Mouse (Mus musculus): Measurements from ENCODE around the gene Kcnk2. TPM values are rescaled to one million over a fixed set of nuclear protein-coding genes. Genes with fewer than 3 reads are reported as not detected.

The Kcnk2 gene
- polyA plus RNA-seq, 1 experiment from 2014 or later: 3.0 TPM

GRCm38 (mm10) chr1:189386848-189387247, 15.2 kb downstream of the Kcnk2 start:
- no peak for ATAC-seq (ENCODE audit: insufficient read depth, low FRiP score, low read depth)
- Histone ChIP-seq H3K4me1 (no peaks in the 10 kb centered on the region), H3K9ac (no peak overlapping the region), H3K27me3 (replicated peaks) (no peaks in the 10 kb centered on the region), H3K36me3 (no peaks in the 10 kb centered on the region), H3K9me3 (no peaks in the 10 kb centered on the region), H3K27ac (no peak overlapping the region), H3K4me2 (no peak overlapping the region), H3K4me3 (replicated peaks) (no peak overlapping the region)
- WGBS: 66% methylated on average over 10 of the region's 10 CpGs

GRCm38 (mm10) chr1:189386141-189386540, 15.9 kb downstream of the Kcnk2 start:
- H3K9ac ChIP-seq: no peak overlapping the region
- no peak for ATAC-seq (ENCODE audit: insufficient read depth, low FRiP score, low read depth)
- no peak overlapping the region for H3K4me3 ChIP-seq (replicated peaks)
- H3K4me1 ChIP-seq: no peaks in the 10 kb centered on the region
- no peaks in the 10 kb centered on the region for H3K9me3 ChIP-seq
- no peak overlapping the region for H3K4me2 ChIP-seq
- WGBS: 68% methylated on average over 2 of the region's 2 CpGs
- no peaks in the 10 kb centered on the region for H3K36me3 ChIP-seq
- no peaks in the 10 kb centered on the region for H3K27me3 ChIP-seq (replicated peaks)
- H3K27ac ChIP-seq: no peak overlapping the region

GRCm38 (mm10) chr1:189367722-189368121, 34.4 kb downstream of the Kcnk2 start:
- H3K4me2 ChIP-seq: no peak overlapping the region
- no peak for ATAC-seq (ENCODE audit: insufficient read depth, low FRiP score, low read depth)
- H3K4me3 ChIP-seq (replicated peaks): no peak overlapping the region
- WGBS: 86% methylated on average over 4 of the region's 4 CpGs
- H3K9me3 ChIP-seq: no peaks in the 10 kb centered on the region
- no peaks in the 10 kb centered on the region for H3K36me3 ChIP-seq
- H3K27me3 ChIP-seq (replicated peaks): no peaks in the 10 kb centered on the region
- H3K27ac ChIP-seq: no peak overlapping the region
- no peaks in the 10 kb centered on the region for H3K4me1 ChIP-seq
- H3K9ac ChIP-seq: no peak overlapping the region

DNA sequence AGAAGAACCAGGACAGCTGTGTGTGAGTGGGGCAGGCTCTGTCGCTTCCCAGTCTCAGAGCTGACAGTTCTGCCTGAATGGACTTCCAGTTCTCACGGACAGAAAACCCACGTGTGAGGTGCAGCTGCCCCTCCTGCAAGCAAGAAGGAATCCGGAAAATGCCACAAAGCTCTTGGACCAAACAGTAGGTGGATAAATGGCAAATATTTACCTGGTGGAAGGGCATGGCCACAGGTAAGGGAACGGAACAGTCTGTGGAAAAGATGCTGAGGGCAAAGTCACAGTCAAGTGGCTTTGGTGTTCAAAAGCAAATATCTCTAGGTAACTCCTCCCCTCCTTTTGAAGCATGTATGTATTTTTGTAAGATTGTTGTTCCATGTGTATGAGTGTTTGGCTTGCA, 37.9 kb downstream of the Kcnk2 start:
- 50% methylated on average over 5 of the region's 5 CpGs for WGBS
- Histone ChIP-seq H3K9me3 (no peaks in the 10 kb centered on the region), H3K27ac (no peak overlapping the region), H3K9ac (no peak overlapping the region), H3K4me3 (replicated peaks) (no peak overlapping the region), H3K27me3 (replicated peaks) (no peaks in the 10 kb centered on the region), H3K4me1 (no peaks in the 10 kb centered on the region), H3K4me2 (no peak overlapping the region), H3K36me3 (no peaks in the 10 kb centered on the region)
- no peak for ATAC-seq (ENCODE audit: insufficient read depth, low FRiP score, low read depth)

DNA sequence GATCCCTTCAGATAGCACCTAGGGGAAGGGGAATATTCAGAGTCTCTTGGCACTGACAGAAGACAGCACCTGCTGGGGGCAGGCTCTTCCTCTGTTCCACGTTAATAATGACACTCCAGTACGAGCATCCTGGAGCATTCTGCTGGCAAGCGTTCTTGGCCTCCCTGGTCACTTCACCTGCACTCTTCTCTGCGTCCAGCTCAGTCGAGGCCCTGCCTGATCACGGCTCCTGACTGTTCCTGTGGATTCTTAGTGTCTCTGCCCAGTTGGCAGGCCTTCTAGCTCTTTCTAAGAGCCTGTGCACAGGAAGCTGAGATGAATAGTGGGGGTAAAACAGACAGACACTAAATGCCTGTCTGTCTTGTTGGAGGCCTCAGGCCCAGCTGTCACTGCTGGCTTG, 39.5 kb downstream of the Kcnk2 start:
- Histone ChIP-seq H3K4me3 (replicated peaks) (no peak overlapping the region), H3K4me2 (no peak overlapping the region), H3K27me3 (replicated peaks) (no peaks in the 10 kb centered on the region), H3K36me3 (no peaks in the 10 kb centered on the region), H3K4me1 (no peaks in the 10 kb centered on the region), H3K9ac (no peak overlapping the region), H3K27ac (no peak overlapping the region), H3K9me3 (no peaks in the 10 kb centered on the region)
- ATAC-seq (ENCODE audit: insufficient read depth, low FRiP score, low read depth): no peak
- 65% methylated on average over 6 of the region's 6 CpGs for whole genome bisulfite sequencing

- no peaks in the 10 kb centered on the region for H3K9me3 ChIP-seq
- WGBS: 75% methylated on average over 4 of the region's 4 CpGs
- no peak overlapping the region for H3K4me3 ChIP-seq (replicated peaks)
- H3K27me3 ChIP-seq (replicated peaks): no peaks in the 10 kb centered on the region
- no peaks in the 10 kb centered on the region for H3K4me1 ChIP-seq
- H3K4me2 ChIP-seq: no peak overlapping the region
- H3K36me3 ChIP-seq: no peaks in the 10 kb centered on the region
- H3K27ac ChIP-seq: no peak overlapping the region
- no peak for ATAC-seq (ENCODE audit: insufficient read depth, low FRiP score, low read depth)
- no peak overlapping the region for H3K9ac ChIP-seq
Observed at GRCm38 (mm10) chr1:189359699-189360098, 42.4 kb downstream of the Kcnk2 start.

DNA sequence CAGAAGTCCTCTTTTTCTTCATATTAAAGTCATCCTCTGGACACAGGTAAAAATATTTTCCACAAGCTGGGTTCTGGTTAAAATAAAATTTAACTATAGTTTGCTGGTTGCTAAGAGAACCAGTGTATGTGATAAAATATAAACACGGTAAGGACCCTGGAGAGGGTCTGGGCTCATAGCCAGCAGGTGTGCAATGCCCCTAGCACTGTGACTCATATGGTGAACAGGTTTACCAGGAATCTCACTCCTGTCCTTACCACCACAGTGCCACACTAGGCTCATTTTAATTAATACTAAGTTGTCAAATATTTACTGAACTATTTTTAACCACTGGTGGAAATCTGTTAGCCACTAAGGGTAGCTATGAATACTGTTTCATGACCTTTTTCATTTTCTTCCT, 48.2 kb downstream of the Kcnk2 start:
- no peak overlapping the region for H3K4me2 ChIP-seq
- H3K27me3 ChIP-seq (replicated peaks): no peaks in the 10 kb centered on the region
- no peak overlapping the region for H3K9ac ChIP-seq
- 62% methylated on average over 1 of the region's 1 CpGs for WGBS
- no peak for ATAC-seq (ENCODE audit: insufficient read depth, low FRiP score, low read depth)
- H3K4me3 ChIP-seq (replicated peaks): no peak overlapping the region
- no peak overlapping the region for H3K27ac ChIP-seq
- no peaks in the 10 kb centered on the region for H3K4me1 ChIP-seq
- no peaks in the 10 kb centered on the region for H3K36me3 ChIP-seq
- H3K9me3 ChIP-seq: no peaks in the 10 kb centered on the region

- Histone ChIP-seq H3K9ac (no peak overlapping the region), H3K27ac (no peak overlapping the region), H3K4me3 (replicated peaks) (no peak overlapping the region), H3K4me2 (no peak overlapping the region), H3K27me3 (replicated peaks) (no peaks in the 10 kb centered on the region), H3K4me1 (no peaks in the 10 kb centered on the region), H3K9me3 (no peaks in the 10 kb centered on the region), H3K36me3 (no peaks in the 10 kb centered on the region)
- 60% methylated on average over 6 of the region's 6 CpGs for WGBS
- no peak for ATAC-seq (ENCODE audit: insufficient read depth, low FRiP score, low read depth)
Observed at GRCm38 (mm10) chr1:189351804-189352203, 50.3 kb downstream of the Kcnk2 start.

GRCm38 (mm10) chr1:189349205-189349604, 52.9 kb downstream of the Kcnk2 start:
- Histone ChIP-seq H3K4me3 (replicated peaks) (no peak overlapping the region), H3K27ac (no peak overlapping the region), H3K36me3 (no peaks in the 10 kb centered on the region), H3K9me3 (no peaks in the 10 kb centered on the region), H3K27me3 (replicated peaks) (0 out of 2 replicates have a peak, but pooled peaks cover 4% of the 10 kb centered on the region), H3K4me2 (no peak overlapping the region), H3K9ac (no peak overlapping the region), H3K4me1 (no peaks in the 10 kb centered on the region)
- WGBS: 84% methylated on average over 5 of the region's 5 CpGs
- ATAC-seq (ENCODE audit: insufficient read depth, low FRiP score, low read depth): no peak

- H3K36me3 ChIP-seq: no peaks in the 10 kb centered on the region
- WGBS: 73% methylated on average over 5 of the region's 5 CpGs
- H3K4me3 ChIP-seq (replicated peaks): no peak overlapping the region
- peaks cover 15% of the 10 kb centered on the region; the same call in 1 of the 2 replicates for H3K27me3 ChIP-seq (replicated peaks)
- H3K9me3 ChIP-seq: no peaks in the 10 kb centered on the region
- ATAC-seq (ENCODE audit: insufficient read depth, low FRiP score, low read depth): no peak
- H3K4me1 ChIP-seq: peaks cover 6% of the 10 kb centered on the region
- no peak overlapping the region for H3K27ac ChIP-seq
- H3K9ac ChIP-seq: no peak overlapping the region
- no peak overlapping the region for H3K4me2 ChIP-seq
Observed at GRCm38 (mm10) chr1:189345166-189345565, 56.9 kb downstream of the Kcnk2 start.

DNA sequence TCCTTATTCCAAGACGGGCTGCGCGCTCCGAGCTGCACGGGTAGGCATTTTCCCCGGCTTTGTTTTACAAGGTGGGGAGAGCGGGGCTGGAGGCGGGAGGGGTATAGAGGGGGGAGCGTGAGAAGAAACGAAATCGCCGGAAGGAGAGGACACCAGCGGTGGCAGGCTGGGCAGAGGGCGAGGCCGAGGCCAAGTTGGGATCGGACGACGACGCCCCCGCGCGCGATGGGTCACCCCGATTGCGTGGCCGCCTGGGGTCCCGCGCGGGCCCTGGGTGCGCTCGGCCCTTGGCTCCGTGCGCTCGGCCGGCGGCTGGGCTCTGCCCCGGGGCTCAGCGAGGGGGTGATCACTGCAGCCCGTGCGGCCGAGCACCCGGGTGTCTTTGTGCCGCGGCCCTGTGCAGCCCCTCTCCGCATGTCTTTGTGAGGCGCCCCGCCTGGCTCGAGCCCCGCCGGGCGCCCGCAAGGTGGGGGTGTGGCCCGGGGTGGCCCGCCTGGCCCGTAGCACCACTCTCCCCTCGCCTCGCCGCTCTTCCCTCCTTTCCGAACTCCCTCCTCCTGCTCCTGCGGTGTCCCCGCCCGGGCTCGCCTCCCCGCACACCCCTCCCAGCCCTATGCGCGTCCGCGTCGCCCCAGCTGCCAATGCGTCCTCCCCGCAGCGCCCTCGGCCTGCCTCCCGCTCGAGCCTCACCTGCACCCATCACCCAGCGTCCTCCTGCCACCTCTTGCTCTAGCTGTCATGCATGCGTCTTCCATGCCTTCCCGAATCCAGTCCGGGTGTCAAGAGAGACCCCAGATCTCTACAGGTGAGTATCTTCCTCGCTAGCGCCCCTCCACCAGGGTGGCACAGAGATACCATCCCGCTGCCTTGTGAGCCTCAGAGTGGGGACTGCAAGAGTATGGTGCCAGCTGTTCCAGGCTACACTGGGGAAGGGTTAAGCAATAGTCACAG, 58.5 kb downstream of the Kcnk2 start:
- no peak overlapping the region for H3K27ac ChIP-seq
- ATAC-seq (ENCODE audit: insufficient read depth, low FRiP score, low read depth): peak; percentile 75; the same call in 1 of the 2 replicates

DNA sequence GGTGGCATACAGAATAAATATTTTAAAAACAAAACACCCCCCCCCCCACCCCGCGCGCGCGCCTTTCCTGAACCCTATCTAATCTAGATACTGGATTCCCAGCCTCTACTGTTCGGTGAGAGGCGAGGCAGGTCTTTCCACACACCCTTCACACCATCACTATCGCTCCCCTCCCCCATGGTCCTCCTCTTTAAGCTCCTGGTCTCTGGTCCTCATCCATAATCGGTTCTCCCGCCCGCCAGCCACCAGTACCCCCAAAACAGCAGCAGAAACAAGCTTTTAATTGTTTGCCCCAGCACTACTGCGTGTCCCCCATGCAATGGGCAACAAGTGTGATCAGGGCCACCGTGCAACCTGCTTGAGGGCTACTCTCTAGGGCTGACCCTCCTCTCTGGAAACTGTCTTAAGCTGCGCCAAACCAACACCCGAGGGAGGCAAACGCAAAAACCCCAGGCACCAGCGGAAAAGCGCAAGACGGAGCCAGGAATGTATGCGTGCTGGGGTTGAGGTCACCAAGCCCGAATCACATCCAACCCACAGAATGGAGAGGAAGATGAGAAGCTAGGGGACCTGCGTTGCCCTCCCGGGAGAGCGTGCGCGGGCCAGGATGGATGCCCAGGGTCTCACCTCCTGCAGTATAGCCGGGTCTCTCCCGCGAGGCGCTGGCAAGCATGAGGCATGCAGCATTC, 59.5 kb downstream of the Kcnk2 start:
- peak overlapping the region; percentile 57 for H3K4me3 ChIP-seq (replicated peaks)
- H3K9ac ChIP-seq: no peak overlapping the region
- H3K27ac ChIP-seq: no peak overlapping the region
- H3K36me3 ChIP-seq: no peaks in the 10 kb centered on the region
- 4% methylated on average over 30 of the region's 30 CpGs for WGBS
- peaks cover 6% of the 10 kb centered on the region for H3K4me1 ChIP-seq
- ATAC-seq (ENCODE audit: insufficient read depth, low FRiP score, low read depth): no peak
- H3K27me3 ChIP-seq (replicated peaks): peaks cover 15% of the 10 kb centered on the region; the same call in 1 of the 2 replicates
- H3K9me3 ChIP-seq: no peaks in the 10 kb centered on the region
- H3K4me2 ChIP-seq: peak overlapping the region; percentile 99

More for the DNA sequence above, 58.5 kb downstream of the Kcnk2 start:
- H3K36me3 ChIP-seq: no peaks in the 10 kb centered on the region
- peak overlapping the region; percentile 37 for H3K9ac ChIP-seq
- H3K4me1 ChIP-seq: peaks cover 6% of the 10 kb centered on the region
- peak overlapping the region; percentile 99 for H3K4me2 ChIP-seq
- H3K9me3 ChIP-seq: no peaks in the 10 kb centered on the region
- H3K27me3 ChIP-seq (replicated peaks): peaks cover 15% of the 10 kb centered on the region; the same call in 1 of the 2 replicates
- H3K4me3 ChIP-seq (replicated peaks): peak overlapping the region; percentile 57
- 1% methylated on average over 58 of the region's 82 CpGs for WGBS
